Mouse (Mus musculus): Measurements from ENCODE around the gene Frmd6. TPM values are rescaled to one million over a fixed set of nuclear protein-coding genes. Genes with fewer than 3 reads are reported as not detected.

The Frmd6 gene
- polyA plus RNA-seq, 1 experiment: 11.7 TPM

- H3K4me3 ChIP-seq: no peak overlapping the region
- no peak overlapping the region for H3K4me2 ChIP-seq (ENCODE audit: low read depth)
- H3K27me3 ChIP-seq (ENCODE audit: control insufficient read depth, insufficient read depth, insufficient read length): no peaks in the 10 kb centered on the region
- no peaks in the 10 kb centered on the region for H3K79me2 ChIP-seq (ENCODE audit: control insufficient read depth, insufficient read depth)
- H3ac ChIP-seq (ENCODE audit: control insufficient read depth, insufficient read length): no peak overlapping the region
- H3K36me3 ChIP-seq (ENCODE audit: control insufficient read depth, insufficient read depth): peaks cover 66% of the 10 kb centered on the region
- TF ChIP-seq TCF12 (IDR thresholded peaks at IDR 0.05; ENCODE audit: insufficient read depth, poor library complexity, severe bottlenecking) (no peak), POLR2AphosphoS2 (IDR thresholded peaks at IDR 0.05; ENCODE audit: insufficient read length, low read depth) (no peak), CEBPB (IDR thresholded peaks at IDR 0.05; ENCODE audit: insufficient read depth, poor library complexity, severe bottlenecking) (no peak), TCF3 (IDR thresholded peaks at IDR 0.05; ENCODE audit: insufficient read length, low read depth) (no peak), MYOD1 (IDR thresholded peaks at IDR 0.05; ENCODE audit: control insufficient read depth in 1 of 3, insufficient read length in 2 of 3, low read depth in 2 of 3) (no peak), REST (IDR thresholded peaks at IDR 0.05; ENCODE audit: insufficient read depth, insufficient read length) (no peak), MYOG (IDR thresholded peaks at IDR 0.05; ENCODE audit: control insufficient read depth in 1 of 3, insufficient read depth in 1 of 3, insufficient read length in 2 of 3, low read depth in 2 of 3) (no peak), POLR2A (IDR thresholded peaks at IDR 0.05; ENCODE audit: insufficient read length, low read depth) (no peak), SRF (IDR thresholded peaks at IDR 0.05; ENCODE audit: control insufficient read depth, insufficient read length, low read depth) (no peak), USF1 (IDR thresholded peaks at IDR 0.05; ENCODE audit: low read depth) (no peak), MAX (IDR thresholded peaks at IDR 0.05; ENCODE audit: low read depth) (no peak), E2F4 (IDR thresholded peaks at IDR 0.05; ENCODE audit: insufficient read depth) (no peak)
These were observed 121.4 kb downstream of the Frmd6 start for GRCm38 (mm10) chr12:70946585-70947256.

Other genes with a start within 250 kb of the Frmd6 start
- 123 TPM for gene Actr10, start 112.3 kb downstream of the Frmd6 start, polyA plus RNA-seq (2012; fragmentation: generic; extraction: Trizol)
- 210 TPM for gene Psma3, start 149.1 kb downstream of the Frmd6 start, polyA plus RNA-seq (2012; fragmentation: generic; extraction: Trizol)
- 1.7 TPM for gene Arid4a, start 190.5 kb downstream of the Frmd6 start, polyA plus RNA-seq (2012; fragmentation: generic; extraction: Trizol)